Mouse (Mus musculus) midbrain, embryonic 13.5 days (tissue): ENCODE results near the gene Gtf2h1. TPM values are rescaled to one million over a fixed set of nuclear protein-coding genes. Genes with fewer than 3 reads are reported as not detected.

Experiments used
- ATAC-seq: fragments of 200-750 bp; cut with Nextera tagmentation; 2 replicates; pipeline ENCODE4 v1.8.0; 2017; ENCODE audit warnings: mild to moderate bottlenecking, moderate TSS enrichment, moderate library complexity
- H3K27ac ChIP-seq: fragments of 300-500 bp; sonication (generic); 2 replicates; pipeline ENCODE4 v1.5.1; 2015; ENCODE audit warnings: inconsistent platforms, mild to moderate bottlenecking, moderate library complexity
- H3K27me3 ChIP-seq: fragments of 300-500 bp; sonication (generic); 2 replicates; pipeline ENCODE4 v1.6.1; 2015; ENCODE audit warnings: mild to moderate bottlenecking, inconsistent platforms
- H3K36me3 ChIP-seq: fragments of 300-500 bp; sonication (generic); 2 replicates; pipeline ENCODE4 v1.6.1; 2015; ENCODE audit warnings: mild to moderate bottlenecking, inconsistent platforms
- H3K4me1 ChIP-seq: fragments of 300-500 bp; sonication (generic); replicated peaks from 2 replicates; pipeline ENCODE4 v1.6.1; 2015; ENCODE audit warnings: inconsistent platforms
- H3K4me2 ChIP-seq: fragments of 300-500 bp; sonication (generic); replicated peaks from 2 replicates; pipeline ENCODE4 v1.6.1; 2015; ENCODE audit warnings: moderate library complexity, mild to moderate bottlenecking, inconsistent platforms
- H3K4me3 ChIP-seq: fragments of 300-500 bp; sonication (generic); replicated peaks from 2 replicates; pipeline ENCODE4 v1.5.1; 2015; ENCODE audit warnings: mild to moderate bottlenecking, inconsistent platforms
- H3K9ac ChIP-seq: fragments of 300-500 bp; sonication (generic); replicated peaks from 2 replicates; pipeline ENCODE4 v1.6.1; 2015; ENCODE audit warnings: mild to moderate bottlenecking, inconsistent platforms
- H3K9me3 ChIP-seq: fragments of 300-500 bp; sonication (generic); 2 replicates; pipeline ENCODE4 v1.6.1; 2016; ENCODE audit warnings: mild to moderate bottlenecking, inconsistent platforms
- WGBS: fragments of 180-500 bp; shearing (Covaris S2); methylation state at CpG from one replicate; pipeline ENCODE4 v1.1.7; 2015; 5-methylcytosine and 5-hydroxymethylcytosine counted together
- polyA plus RNA-seq: library from polyadenylated mRNA; unstranded; fragments of >200 nt; fragmentation: Nextera tagmentation; extraction: Ambion mirVana; gene quantifications from 2 replicates; pipeline ENCODE4 v1.2.1, GENCODE M21; 2015

The Gtf2h1 gene
- polyA plus RNA-seq: 44.6 and 48.4 TPM in 2 replicates

DNA sequence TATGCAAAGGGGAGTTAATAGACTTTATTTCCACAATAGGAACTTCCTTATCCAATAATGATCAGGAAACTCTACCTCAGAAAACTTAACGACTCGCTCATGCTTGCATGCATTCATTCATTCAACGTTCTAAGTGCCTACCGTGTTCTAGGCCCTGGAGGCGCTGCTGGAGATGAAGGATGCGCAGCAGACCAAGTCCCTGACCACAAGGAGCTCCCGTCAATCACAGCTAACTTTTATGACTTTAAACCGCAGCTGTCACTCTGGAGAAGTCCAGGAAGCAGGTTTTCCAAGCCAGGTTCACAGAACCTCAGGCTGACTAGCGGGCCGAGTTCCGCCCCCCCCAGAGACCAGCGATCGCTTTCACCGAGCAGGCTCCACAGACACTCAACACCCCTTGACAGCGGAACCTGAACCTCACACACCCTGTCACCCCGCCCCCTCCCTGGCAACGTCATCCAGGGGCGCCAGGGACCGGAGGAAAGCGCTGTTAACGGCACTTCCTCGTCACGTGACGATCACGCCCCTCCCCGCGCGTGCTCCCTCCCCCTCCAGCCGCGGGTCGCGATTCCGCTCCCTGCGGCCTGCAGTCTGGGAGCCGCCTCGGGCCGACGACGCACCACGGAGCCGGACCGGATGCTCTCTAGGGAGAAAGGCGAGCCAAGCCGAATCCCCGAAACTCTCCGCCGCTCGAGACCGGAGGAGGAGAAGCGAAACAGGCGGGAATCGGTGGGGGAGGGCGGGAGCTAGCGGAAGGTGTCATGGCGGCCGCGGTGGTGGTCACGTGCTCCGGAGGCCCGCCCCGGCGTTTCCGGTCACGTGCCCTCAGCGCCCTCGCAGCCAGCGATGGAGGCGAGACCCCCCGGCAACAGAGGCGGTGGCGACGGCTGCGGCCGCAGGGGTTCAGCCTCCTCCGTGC lies at the start of gene Gtf2h1, which contains the start of gene Hps5:
TSS of gene Gtf2h1 (plus strand) at position 817 of the 919 bp plus-strand sequence.
TSS of gene Hps5 (minus strand) at position 778 of the 919 bp plus-strand sequence.
- H3K27me3 ChIP-seq: no peaks in the 10 kb centered on the region
- H3K27ac ChIP-seq: peak within 1 kb of the TSS; percentile 87
- H3K36me3 ChIP-seq: peaks cover 6% of the 10 kb centered on the region; the same call in 1 of the 2 replicates
- H3K4me3 ChIP-seq: peak within 1 kb of the TSS; percentile 86
- peak within 1 kb of the TSS; percentile 96 for H3K4me2 ChIP-seq
- ATAC-seq: peak; percentile 99
- H3K9me3 ChIP-seq: no peaks in the 10 kb centered on the region
- WGBS: under 1% methylated on average over 75 of the region's 75 CpGs
- peak within 1 kb of the TSS; percentile 97 for H3K9ac ChIP-seq
- H3K4me1 ChIP-seq: peaks cover 29% of the 10 kb centered on the region

GRCm38 (mm10) chr7:46746381-46746780 lies 49.5 kb upstream of the Gtf2h1 start:
- Histone ChIP-seq H3K27ac (no peak overlapping the region), H3K4me1 (peaks cover 4% of the 10 kb centered on the region; the same call in 1 of the 2 replicates), H3K27me3 (no peaks in the 10 kb centered on the region), H3K4me3 (no peak overlapping the region), H3K4me2 (no peak overlapping the region), H3K36me3 (no peaks in the 10 kb centered on the region), H3K9me3 (no peaks in the 10 kb centered on the region), H3K9ac (no peak overlapping the region)
- WGBS: 93% methylated on average over 7 of the region's 7 CpGs
- ATAC-seq: no peak

GRCm38 (mm10) chr7:46748459-46748858 lies 47.4 kb upstream of the Gtf2h1 start:
- Histone ChIP-seq H3K27ac (no peak overlapping the region), H3K4me3 (no peak overlapping the region), H3K9ac (no peak overlapping the region), H3K9me3 (no peaks in the 10 kb centered on the region), H3K27me3 (no peaks in the 10 kb centered on the region), H3K4me2 (no peak overlapping the region), H3K36me3 (no peaks in the 10 kb centered on the region), H3K4me1 (peaks cover 4% of the 10 kb centered on the region; the same call in 1 of the 2 replicates)
- no peak for ATAC-seq
- 29% methylated on average over 3 of the region's 3 CpGs for WGBS

DNA sequence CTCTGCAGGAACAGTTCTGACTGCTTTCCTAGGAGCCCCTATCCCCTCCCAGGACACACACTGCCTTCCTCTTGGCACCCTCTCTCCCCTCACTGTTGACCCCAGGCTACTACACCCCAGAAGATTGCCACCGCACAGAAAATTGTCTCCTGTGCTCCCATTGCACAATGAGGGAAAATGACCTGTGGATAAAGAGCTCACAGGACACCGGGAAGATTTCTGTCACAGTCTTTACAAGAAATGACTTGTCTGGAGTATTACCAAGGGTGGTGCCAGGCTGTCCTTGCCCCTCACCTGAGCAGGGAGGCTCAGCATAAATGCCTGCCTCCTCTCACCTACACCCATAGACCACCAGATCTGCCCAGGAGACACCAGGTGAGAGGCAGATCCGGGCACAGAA lies 44.4 kb upstream of the Gtf2h1 start, which contains the start of gene Saa2:
TSS of gene Saa2 (plus strand) at position 301 of the 400 bp plus-strand sequence.
- no peak for ATAC-seq
- Histone ChIP-seq H3K4me2 (no peak within 1 kb of the TSS), H3K9me3 (no peaks in the 10 kb centered on the region), H3K36me3 (no peaks in the 10 kb centered on the region), H3K4me3 (no peak within 1 kb of the TSS), H3K4me1 (peaks cover 4% of the 10 kb centered on the region; the same call in 1 of the 2 replicates), H3K27me3 (no peaks in the 10 kb centered on the region), H3K9ac (no peak within 1 kb of the TSS), H3K27ac (no peak within 1 kb of the TSS)
- 78% methylated on average over 3 of the region's 3 CpGs for WGBS

DNA sequence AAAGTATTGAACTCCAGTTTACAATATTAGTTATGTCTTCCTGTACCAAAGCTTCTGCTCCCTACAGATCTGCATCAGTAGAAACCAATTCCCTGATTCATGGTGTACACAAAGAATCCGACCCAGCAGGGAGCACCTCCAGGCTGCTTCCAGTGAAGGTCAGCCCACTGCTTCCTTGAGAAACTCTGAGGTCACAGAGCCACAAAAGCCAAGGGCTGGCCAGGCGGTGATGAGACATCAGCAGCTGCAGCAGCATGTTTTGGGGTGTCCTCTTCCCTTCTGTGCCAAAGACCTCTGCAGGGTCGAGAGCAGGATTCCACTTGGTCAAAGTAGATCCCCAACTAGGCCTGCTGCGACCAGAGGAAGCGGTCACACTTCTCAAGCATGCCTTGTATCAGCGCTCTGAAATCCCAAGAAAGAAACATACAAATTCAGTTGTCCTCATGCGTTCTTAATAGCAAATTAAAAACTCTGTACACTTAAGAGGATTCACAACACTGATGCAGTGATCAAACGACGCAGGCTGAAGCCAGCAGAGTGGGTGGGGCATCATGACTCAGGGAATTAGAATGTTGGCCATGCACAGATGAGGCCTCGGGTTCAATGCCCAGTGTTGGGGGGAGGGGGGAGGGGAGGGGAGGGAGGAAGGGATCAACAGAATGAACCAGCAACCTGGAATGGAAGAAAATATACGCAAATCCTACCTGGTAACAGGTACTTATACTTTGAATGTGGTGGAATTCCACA lies 34.7 kb upstream of the Gtf2h1 start:
- Histone ChIP-seq H3K4me1 (no peaks in the 10 kb centered on the region), H3K4me2 (no peak overlapping the region), H3K36me3 (peaks cover 70% of the 10 kb centered on the region), H3K27ac (no peak overlapping the region), H3K27me3 (no peaks in the 10 kb centered on the region), H3K9ac (no peak overlapping the region), H3K9me3 (no peaks in the 10 kb centered on the region), H3K4me3 (no peak overlapping the region)
- WGBS: 72% methylated on average over 11 of the region's 11 CpGs
- no peak for ATAC-seq

- Histone ChIP-seq H3K9me3 (no peaks in the 10 kb centered on the region), H3K27ac (no peak overlapping the region), H3K9ac (no peak overlapping the region), H3K27me3 (no peaks in the 10 kb centered on the region), H3K4me1 (no peaks in the 10 kb centered on the region), H3K4me3 (no peak overlapping the region), H3K4me2 (no peak overlapping the region), H3K36me3 (peaks cover 81% of the 10 kb centered on the region)
- ATAC-seq: no peak
- WGBS: 91% methylated on average over 5 of the region's 5 CpGs
Measured at GRCm38 (mm10) chr7:46762601-46763000, 33.3 kb upstream of the Gtf2h1 start.

DNA sequence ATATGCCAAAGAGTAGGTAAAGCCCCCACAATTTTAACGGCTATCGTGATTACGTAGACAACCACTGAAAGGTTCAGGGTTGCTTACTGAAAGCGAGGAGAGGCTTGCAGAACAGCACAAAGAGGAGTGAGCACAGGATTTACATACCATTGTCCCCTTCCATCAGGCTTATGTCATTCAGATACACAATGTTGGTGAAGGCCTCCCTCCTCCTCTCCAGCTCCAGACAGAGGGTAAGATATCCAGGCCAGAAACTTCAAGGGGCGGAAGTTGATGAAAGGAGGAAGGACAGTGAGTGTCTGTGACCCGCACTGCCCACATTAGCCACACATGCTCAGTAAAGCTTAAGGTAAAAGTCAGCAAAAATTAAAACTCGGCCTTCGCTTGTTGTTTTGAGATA lies 31.2 kb upstream of the Gtf2h1 start:
- H3K9ac ChIP-seq: no peak overlapping the region
- WGBS: 57% methylated on average over 8 of the region's 8 CpGs
- no peak overlapping the region for H3K4me3 ChIP-seq
- no peaks in the 10 kb centered on the region for H3K9me3 ChIP-seq
- peaks cover 88% of the 10 kb centered on the region for H3K36me3 ChIP-seq
- no peak overlapping the region for H3K4me2 ChIP-seq
- no peaks in the 10 kb centered on the region for H3K27me3 ChIP-seq
- no peak for ATAC-seq
- H3K27ac ChIP-seq: no peak overlapping the region
- H3K4me1 ChIP-seq: no peaks in the 10 kb centered on the region

- H3K27me3 ChIP-seq: no peaks in the 10 kb centered on the region
- H3K4me3 ChIP-seq: no peak overlapping the region
- H3K4me2 ChIP-seq: no peak overlapping the region
- ATAC-seq: no peak
- H3K9ac ChIP-seq: no peak overlapping the region
- H3K27ac ChIP-seq: no peak overlapping the region
- H3K9me3 ChIP-seq: no peaks in the 10 kb centered on the region
- H3K36me3 ChIP-seq: peaks cover 79% of the 10 kb centered on the region
- H3K4me1 ChIP-seq: no peaks in the 10 kb centered on the region
Measured at GRCm38 (mm10) chr7:46767371-46767770, 28.5 kb upstream of the Gtf2h1 start.

DNA sequence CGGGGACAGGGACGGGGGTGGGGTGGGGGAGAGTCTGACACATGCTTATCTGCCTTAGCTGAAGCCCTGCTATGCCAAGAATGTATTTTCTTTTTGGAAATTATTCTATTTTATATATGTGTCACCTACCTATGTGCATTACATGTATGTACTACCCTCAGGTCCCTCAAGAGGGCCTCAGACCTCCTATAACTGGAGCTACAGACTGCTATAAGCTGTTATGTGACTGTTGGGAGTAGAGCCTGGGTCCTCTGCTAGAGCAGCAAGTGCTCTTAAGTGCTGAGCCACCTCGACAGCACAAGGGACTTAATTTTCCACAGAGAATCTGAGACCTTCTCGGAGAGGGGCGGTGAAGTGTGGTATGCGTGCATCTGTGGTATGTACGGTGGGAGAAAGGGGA lies 27.5 kb upstream of the Gtf2h1 start:
- Histone ChIP-seq H3K4me3 (no peak overlapping the region), H3K9ac (no peak overlapping the region), H3K27me3 (no peaks in the 10 kb centered on the region), H3K4me2 (no peak overlapping the region), H3K27ac (no peak overlapping the region), H3K4me1 (no peaks in the 10 kb centered on the region), H3K9me3 (no peaks in the 10 kb centered on the region), H3K36me3 (peaks cover 78% of the 10 kb centered on the region)
- no peak for ATAC-seq
- WGBS: 97% methylated on average over 7 of the region's 7 CpGs

GRCm38 (mm10) chr7:46770706-46771105 lies 25.2 kb upstream of the Gtf2h1 start:
- no peak for ATAC-seq
- no peak overlapping the region for H3K27ac ChIP-seq
- H3K9me3 ChIP-seq: no peaks in the 10 kb centered on the region
- no peak overlapping the region for H3K4me2 ChIP-seq
- H3K9ac ChIP-seq: no peak overlapping the region
- H3K4me1 ChIP-seq: no peaks in the 10 kb centered on the region
- 65% methylated on average over 4 of the region's 4 CpGs for WGBS
- no peaks in the 10 kb centered on the region for H3K27me3 ChIP-seq
- H3K36me3 ChIP-seq: peaks cover 81% of the 10 kb centered on the region
- H3K4me3 ChIP-seq: no peak overlapping the region

GRCm38 (mm10) chr7:46789177-46789849 lies 6.6 kb upstream of the Gtf2h1 start:
- peaks cover 9% of the 10 kb centered on the region for H3K4me1 ChIP-seq
- no peak for ATAC-seq
- H3K4me2 ChIP-seq: no peak overlapping the region
- no peak overlapping the region for H3K27ac ChIP-seq
- H3K4me3 ChIP-seq: no peak overlapping the region
- WGBS: 94% methylated on average over 5 of the region's 5 CpGs
- H3K27me3 ChIP-seq: no peaks in the 10 kb centered on the region
- peaks cover 52% of the 10 kb centered on the region for H3K36me3 ChIP-seq
- H3K9me3 ChIP-seq: no peaks in the 10 kb centered on the region
- H3K9ac ChIP-seq: no peak overlapping the region
